Mouse (Mus musculus): Measurements from ENCODE around the gene Cxcl14.
A peak's percentile ranks its signal among the peaks of the same experiment; 100 is the strongest.

Gene Cxcl14

DNA sequence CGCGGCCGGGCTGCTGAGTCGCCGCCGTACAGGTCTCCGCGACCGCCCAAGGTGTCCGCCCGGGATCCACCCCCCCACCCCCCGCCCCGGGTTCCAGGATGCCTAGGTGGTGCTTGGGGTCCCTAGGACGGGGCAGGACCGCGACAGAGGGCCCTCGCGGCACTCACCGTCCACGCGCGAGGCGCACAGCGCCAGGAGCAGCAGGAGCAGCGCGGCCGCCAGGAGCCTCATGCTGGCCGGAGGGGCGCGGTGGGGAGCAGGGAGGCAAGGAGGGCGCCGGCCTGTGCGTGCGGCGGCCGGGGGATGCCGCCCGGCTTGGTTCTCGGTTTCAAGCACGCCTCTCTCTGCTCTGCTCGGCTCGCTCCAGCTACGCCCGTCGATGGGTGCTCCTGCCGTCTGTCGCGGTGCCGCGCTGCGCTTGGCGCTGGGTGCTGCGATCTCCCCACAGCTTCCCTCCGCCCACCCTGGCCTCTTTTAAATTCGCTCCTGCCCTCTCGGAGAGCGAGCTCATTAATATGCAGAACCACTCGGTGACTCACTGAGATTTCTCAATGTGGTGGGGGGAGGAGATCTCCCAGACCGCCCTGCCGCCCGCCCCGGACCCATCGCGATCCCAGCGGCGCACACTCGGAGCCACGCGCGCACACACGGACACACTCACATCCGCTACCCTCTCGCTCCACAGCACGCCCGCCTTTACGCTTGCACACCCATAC lies at the start of gene Cxcl14:
Cxcl14 (minus strand) TSS at position 609 of the 716 bp plus-strand sequence.
- peak in 1 of 2 experiments; percentile 56 for DNase-seq (ENCODE audit: low spot score in 2 of 2)

DNA sequence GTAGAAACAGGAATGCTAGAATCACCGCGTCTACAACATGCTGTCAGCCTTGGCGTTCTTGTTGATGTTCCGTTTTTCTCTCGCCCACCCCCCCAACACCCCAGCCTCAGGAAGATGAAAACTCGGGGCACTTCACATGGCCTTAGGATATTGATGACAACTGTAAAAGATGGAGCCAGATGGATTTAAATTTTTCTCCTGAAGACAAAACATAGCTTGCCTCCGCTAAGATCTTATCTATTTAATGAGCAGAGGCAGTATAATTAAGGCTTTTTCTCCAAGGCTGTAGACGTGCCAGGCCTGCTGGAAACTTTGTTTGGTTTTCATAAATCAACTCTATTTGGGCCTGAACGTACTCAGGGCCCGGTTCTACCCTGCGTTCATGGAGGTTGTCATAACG lies 48.0 kb upstream of the Cxcl14 start:
- DNase-seq (ENCODE audit: low spot score in 2 of 2): no peak

DNA sequence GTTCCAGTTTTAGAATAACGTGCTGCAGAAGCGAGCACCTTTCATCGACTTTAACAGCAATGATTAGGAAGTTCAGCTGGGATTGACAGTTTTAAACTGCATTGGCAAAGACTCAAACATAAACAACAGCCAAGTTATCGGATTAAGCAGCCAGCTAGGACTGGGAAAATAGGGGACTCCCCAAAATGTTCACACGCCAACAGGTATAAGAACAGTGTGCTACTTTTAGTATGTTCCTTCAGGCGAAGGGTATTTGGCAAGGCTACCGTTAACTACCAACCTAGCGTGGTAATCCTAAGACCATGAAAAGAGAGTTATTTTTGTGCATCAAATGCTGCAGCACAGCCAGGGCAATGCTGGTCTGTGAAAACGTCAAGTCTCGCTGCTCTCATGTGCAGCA lies 46.1 kb upstream of the Cxcl14 start:
- no peak for DNase-seq (ENCODE audit: low spot score in 2 of 2)

DNA sequence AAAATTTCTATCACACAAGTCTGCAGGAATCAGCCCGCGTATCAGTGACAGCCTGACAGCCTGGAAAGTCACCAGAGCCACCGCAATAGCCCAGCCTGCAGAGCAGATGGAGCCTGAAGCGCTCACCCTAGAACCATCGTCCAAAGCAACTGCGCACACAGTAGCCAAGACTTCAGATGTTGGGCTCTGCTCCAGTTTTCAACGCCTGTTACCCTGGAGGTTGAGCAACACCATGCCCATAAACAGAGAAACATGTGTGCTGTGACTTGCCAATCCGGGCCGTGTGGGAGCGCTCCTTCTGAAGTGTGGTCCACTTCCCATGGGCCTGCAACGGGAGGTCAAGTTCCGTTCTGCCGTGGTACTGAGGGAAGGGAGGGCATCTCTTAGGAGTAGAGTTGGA lies 44.2 kb upstream of the Cxcl14 start:
- DNase-seq (ENCODE audit: low spot score in 2 of 2): no peak

DNA sequence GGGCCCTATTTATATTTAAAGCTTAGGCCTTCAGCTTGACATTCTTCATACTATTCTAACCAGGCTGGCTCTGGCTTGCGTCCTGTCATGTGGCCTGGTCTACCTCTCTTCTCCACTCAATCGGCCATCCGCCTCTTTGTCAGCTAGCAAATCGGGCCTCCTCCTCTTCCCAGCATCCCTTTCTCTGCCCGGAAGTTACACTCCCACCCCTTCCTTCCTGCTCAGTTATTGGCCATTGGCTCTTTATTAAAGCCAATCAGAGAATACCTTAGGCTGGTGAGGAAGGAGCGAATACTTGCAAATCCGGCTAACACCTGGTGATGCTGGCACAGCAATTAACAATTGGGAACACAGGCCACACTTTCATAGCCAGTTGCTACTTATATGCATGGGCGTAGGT lies 43.5 kb upstream of the Cxcl14 start:
- no peak for DNase-seq (ENCODE audit: low spot score in 2 of 2)

DNA sequence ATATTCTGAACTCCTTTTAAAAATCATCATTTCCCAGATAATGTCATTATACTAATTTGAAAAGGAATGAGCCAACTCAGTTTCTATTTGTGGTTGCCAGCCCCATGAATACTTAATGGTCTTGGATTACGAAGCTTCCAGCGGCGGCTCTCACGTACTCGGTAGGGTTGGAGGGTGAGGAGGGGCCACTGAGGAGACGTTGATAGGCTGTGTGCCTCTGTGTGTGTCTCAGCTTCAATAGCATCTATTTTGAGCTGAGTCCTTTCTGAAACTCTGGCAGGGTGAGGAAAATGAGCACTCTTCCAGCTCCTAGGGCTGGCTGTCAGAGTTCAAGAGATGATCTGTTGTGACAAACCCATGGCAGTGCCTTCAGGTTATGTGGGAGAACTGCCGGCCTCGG lies 40.6 kb upstream of the Cxcl14 start:
- no peak for DNase-seq (ENCODE audit: low spot score in 2 of 2)

DNA sequence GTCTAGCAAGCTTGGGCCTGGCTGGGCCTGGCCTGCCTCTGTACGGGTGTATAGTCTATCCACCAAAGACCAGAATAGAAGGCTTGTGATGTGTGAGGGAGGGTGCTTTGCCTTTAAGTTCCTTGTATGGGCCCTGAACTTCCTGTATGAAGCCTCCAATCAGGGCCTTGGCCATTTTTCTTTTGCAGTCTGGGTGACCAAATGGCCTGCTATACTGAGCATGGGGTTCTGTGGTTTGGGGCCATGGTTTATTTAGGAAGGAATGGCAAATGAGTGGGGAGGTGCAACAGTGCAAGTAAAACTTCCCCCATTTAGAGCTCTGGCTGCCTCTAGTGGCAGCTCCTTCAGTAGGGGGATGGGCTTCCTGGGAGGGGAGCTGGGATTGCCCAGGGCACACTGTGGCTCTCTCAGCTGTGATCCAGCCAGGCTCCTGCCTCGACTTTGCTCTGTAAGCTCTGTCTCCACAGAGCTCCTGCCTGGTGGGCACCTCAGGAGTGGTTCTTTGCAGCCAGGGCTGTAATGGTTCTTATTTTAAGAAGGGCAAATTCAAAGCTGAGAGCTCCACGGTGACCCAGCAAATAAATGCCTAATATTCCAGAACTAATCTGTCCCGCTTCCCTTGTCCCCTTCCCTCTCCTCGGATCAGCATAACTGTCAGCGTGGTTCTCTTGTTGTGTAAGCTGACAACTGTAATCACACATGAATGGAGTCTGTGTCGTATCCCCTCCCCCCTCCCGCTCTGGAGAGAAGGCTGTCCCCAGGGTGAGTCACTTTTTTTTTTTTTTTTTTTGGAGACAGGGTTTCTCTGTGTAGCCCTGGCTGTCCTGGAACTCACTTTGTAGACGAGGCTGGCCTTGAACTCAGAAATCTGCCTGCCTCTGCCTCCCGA lies 38.7 kb upstream of the Cxcl14 start:
- DNase-seq (ENCODE audit: low spot score in 2 of 2): no peak

DNA sequence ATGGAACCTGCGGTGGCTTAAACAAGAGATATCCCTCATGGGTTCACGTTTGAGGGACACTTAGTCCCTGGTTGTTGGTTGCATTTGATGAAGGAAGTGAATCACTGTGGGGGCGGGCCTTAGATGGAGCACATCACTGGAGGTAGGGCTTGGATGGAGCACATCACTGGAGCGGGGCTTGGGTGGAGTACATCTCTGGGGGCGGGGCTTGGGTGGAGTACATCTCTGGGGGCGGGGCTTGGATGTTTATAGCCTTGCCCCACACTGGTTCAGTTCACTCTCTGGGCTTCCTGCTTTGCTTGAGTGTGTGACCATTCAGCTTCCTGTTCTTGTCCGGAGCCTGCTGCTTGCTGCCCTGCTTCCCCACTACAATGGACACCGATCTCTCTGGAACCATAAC lies 37.9 kb upstream of the Cxcl14 start:
- DNase-seq (ENCODE audit: low spot score in 2 of 2): no peak

DNA sequence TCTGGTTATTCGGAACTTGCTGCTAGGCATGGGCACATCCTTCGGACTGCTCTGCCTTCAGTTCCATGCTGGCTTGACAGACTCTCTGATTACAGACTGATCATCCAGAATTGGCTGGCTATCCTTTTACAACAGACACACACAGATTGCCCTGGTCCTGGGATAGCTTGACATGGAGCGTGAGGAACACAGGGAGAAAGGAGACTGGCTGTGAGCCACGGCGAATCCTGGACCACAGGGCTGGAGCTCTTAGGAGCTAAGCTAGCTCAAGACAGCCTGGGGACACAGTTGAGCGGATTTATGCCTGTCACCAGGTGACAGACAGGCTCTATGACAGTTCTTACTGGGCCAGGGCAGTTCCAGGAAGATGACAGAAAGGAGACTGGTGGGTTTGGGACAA lies 36.0 kb upstream of the Cxcl14 start:
- no peak for DNase-seq (ENCODE audit: low spot score in 2 of 2)

DNA sequence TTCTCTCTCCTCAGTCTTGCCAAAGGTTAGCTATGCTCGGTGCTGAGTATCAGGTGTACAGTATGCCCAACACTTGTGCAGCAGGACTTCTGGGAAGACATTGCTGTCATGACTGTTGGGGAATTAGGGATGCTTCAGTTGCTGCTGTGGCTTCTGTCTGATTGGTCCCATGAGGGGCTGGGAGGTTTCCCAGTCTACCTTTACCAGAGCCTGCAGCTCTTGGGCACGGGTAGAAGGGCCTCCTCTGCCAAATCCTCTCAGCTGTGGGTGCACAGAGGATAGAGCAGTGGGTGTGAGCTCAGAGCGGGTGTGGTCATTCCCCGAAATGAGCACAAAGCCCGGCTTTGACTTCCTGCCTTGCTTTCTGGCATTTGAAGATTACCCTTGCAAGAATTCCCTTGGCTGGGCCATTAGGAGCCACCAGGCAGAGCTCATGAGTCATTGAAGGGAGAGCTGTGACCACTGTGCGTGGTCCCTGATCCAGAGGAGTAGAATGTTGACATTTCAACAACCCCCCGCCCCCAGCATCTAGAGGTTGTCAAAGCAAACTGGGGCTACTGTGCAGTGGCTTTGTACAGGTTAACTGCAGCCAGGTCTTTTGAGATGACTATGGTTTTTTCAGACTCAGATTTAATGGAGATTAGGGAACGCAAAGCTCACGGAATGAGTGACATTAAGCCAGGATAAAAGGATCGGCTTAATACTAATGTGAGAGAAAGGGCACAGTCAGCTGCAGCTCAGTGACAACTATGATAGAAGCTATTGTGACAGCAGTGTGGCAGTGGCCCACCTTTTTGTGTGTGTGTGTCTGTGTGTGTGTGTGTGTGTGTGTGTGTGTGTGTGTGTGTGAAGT lies 34.5 kb upstream of the Cxcl14 start:
- DNase-seq (ENCODE audit: low spot score in 2 of 2): no peak

DNA sequence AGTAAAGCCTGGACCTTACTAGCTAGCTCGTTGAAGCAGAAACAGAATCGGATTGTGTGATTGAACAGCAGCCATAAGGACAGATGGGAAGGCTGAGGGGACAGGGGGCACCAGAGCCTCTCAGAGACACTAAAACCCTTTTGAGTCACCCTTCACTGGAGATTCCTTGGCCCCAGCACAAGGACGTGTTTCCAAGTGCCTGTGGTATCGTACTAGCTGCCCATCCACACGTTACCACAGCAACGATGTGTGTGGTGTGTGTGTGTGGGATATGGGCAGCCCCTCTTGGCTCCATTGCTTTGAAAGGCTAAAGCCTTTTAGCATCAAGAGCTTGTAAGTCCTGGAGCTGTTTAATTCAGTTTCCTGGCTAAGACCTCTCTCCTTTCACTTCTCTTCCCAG lies 33.4 kb upstream of the Cxcl14 start:
- DNase-seq (ENCODE audit: low spot score in 2 of 2): no peak

DNA sequence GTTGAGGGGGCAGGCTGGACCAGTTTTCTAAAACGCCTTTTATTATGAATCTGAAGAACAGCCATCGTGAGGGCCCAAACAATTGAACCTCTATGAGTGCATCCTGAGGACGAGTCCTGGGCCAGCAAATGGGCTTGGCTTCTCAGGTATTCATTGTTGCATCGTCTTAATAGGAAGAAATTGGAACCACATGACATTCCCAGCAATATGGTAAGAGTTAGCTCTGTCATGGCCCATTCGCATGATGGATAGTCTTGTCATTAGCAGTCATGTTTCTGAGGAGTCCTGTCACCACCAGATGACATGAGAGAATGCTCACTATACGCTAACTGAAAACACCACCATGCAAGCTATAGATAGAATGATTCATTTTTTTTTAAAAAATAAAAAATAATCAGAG lies 32.8 kb upstream of the Cxcl14 start:
- DNase-seq (ENCODE audit: low spot score in 2 of 2): no peak

DNA sequence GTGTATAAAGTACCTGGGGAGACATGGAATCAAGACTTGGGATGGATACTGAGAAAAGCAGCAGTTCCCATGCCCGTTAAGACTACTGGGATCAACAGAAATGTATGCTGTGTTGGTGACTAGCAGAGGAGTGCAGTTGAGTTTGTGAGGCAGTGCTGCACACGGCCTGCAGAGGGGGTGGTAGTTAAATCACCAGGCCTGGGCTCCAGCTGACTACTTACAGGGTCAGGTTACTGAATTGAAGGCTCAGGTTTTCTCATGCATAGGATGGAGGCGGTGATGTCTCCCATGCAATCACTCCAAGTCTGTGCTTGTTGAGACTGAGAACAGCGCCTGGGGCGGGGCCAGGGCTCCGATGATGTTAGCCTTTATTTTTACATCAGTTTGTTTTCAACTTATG lies 31.4 kb upstream of the Cxcl14 start:
- DNase-seq (ENCODE audit: low spot score in 2 of 2): no peak

DNA sequence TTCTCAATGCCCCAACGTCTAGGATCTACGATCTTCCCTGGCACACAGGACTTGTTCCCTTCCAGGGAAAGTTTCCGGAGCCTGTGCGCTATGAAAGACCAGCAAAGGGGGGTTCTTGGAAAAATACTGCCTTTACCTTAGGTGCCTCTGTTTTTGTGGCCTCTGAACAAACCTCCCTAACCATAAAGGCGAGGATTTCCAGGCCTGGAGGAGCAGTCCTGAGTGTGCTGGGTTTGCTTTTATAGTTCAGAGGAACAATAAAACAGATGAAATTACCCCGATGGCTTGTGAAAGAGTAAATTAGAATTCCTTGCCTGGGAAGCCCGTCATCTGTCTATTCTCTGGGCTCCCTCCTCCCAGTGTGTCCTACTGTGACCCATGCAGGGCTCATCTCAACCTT lies 25.3 kb upstream of the Cxcl14 start:
- no peak for DNase-seq (ENCODE audit: low spot score in 2 of 2)

DNA sequence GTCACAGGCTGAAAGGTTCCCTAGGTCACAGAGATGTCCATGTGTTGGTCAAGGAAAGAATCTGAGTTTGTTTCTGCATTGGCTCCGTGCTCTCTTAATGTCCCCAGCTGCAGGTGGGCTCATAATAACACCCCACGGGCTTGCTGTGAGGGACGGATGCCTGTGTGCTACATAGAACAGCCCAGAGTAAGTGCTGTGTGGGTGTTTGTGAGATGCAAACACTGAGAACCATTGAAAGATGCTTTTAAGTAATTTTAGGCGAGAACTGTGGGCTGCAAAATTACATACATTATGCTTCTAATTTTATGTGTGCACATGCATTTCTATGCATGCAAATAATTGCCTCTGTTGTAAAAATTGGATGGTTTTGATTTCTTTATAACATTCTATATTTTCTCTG lies 20.6 kb upstream of the Cxcl14 start:
- peak in 1 of 2 experiments; percentile 47 for DNase-seq (ENCODE audit: low spot score in 2 of 2)

DNA sequence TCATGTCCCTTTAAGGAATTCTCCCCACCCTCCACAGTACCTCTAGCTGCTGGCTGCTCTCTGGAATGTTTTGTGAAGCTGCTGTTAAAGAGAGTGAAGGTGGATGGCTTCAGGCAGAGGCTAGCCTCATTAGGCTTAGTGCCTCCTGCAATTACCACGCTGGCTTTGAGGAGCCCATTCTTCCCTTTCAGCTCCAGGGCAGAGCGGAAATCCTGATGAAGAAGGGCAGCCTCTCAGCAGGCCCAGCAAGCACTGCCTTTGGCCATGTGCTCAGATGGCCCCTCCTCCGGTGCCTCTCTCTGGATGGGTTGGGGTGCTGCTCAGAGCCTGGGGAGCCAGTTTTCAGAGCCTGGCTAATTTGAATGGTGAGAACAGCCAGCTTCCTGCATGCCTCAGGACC lies 18.9 kb upstream of the Cxcl14 start:
- no peak for DNase-seq (ENCODE audit: low spot score in 2 of 2)

DNA sequence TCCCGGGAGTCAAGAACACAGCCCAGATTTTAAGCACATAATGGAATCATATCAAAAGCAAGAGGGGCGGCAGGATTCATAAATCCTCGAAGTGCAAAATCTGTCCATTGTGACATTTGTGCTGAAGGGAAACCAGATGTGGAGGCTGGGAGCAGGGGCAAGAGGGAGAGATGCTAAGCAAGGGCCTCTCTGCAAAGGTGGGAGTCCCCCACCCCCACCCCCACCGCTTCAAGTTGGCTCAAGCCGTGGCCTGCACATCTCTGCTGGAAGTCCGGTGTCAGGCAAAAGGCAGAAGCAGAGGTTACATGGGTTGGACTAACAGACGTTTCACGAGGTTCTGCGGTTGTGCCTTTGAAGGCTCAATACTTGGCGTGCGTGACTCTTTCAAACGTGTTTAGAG lies 8.7 kb upstream of the Cxcl14 start:
- DNase-seq (ENCODE audit: low spot score in 2 of 2): no peak

DNA sequence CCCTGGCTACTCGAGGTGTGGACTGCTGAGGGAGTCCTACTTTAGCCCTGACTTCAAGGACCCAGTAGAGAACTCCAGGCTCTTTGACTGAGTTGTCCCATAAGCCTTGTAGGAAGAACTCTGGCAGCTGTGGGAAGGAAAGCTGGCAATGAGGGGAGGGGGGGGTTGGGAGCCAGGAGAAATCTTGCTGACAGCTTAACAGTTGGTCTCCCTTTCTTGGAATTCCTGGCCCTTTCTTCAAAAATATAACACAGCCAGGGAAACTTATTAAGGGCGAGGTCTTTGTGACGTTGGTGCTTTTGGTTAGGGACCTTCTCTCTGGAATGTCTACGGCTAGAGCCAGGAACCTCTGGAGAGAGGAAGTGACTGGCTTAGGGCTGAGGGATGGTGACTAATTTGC lies 8.1 kb upstream of the Cxcl14 start:
- DNase-seq (ENCODE audit: low spot score in 2 of 2): no peak

DNA sequence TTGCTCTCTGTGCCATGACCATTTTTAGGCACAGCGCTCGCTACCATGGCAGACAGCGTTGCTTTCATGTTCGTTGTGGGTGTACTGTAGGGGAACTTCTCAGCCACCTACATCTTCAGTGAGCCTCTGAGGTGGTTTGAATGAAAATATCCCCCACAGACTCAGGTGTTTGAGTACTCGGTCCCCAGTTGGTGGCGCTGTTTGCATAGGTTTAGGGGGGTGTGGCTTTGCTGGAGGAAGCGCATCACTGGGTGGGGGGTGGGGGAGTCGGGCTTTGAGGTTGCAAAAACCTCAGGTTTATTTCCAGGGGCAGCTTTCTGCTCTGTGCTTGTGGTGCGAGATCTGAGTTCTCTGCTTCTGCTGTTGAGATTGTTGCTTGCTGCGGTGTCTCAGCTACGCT lies 3.0 kb upstream of the Cxcl14 start:
- DNase-seq (ENCODE audit: low spot score in 2 of 2): no peak

DNA sequence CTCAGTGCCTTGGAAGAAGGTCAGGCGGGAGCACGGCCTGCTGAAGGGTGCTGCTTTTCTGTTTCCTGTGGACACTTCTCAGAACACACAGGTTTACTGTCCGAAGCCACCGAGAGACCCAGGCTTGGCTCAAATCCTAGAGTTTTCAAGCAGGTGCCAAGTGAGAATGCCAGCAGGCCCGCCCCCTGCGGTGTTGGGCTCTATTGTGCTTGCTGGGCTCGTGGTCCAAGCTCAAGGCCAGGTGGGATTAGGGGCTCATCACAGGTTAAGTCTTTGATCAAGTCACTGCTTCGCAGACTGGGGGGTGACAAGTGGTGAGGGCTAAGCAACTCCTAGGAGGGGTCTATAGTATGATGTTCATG lies 289 bp upstream of the Cxcl14 start:
- DNase-seq (ENCODE audit: low spot score in 2 of 2): no peak

DNA sequence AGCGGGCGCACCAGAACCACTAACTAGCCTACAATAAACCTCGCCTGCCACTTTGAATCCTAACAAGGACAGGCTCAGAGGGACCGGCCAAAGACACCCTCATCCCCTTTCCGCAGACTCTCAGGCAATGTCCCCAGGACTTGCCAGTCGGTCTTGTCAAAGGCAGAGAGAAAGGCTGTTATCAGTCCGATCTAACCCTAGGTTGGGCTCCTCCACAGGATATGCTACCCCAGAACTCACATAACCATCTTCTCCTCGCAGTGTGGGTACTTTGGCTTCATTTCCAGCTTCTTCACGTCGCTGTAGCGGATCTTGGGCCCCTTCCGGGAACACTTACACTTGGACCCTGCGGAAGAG lies 787 bp downstream of the Cxcl14 start:
- DNase-seq (ENCODE audit: low spot score in 2 of 2): no peak

DNA sequence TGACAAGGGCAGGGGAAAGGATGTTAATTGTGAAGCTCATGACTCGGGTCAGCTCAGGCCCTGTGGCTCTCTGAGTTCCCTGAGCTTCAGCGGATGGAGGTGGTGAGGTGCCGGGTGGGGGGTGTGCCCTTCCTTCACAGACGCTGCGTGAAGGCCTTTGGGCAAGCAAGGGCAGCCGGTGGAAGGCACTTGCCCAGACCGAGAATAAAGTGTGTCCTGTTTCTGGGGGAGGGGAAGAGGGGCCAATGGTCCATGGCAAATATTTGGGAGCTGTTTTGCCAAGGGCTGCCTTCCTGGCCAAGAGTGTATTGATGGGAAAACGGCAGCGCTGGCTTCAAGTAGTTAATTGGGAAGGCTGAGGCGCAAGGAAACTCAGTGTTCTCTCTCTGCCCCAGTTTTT lies 1.4 kb downstream of the Cxcl14 start:
- peak in 1 of 2 experiments; percentile 53 for DNase-seq (ENCODE audit: low spot score in 2 of 2)

DNA sequence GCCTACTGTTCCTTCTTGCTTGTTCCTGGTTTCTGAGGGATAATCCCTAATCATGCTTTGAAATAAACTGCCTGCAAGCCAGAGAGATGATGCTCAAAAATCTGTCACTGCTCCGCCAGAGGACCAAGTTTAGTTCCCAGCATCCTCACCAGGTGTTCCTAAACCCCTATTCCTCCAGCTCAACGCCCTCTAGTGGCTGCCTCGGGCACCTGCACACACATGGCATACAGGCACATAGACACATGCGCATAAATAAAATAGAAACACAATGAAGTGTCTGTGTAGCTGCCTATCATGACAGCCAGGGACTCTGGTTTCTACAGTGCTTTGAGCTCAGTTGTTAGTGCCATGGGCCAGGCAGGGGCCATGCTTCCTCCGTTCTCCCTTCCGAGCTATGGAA lies 6.4 kb downstream of the Cxcl14 start:
- no peak for DNase-seq (ENCODE audit: low spot score in 2 of 2)
